Mouse (Mus musculus): ENCODE measurements around the gene Hist1h3a.

The Hist1h3a gene

DNA sequence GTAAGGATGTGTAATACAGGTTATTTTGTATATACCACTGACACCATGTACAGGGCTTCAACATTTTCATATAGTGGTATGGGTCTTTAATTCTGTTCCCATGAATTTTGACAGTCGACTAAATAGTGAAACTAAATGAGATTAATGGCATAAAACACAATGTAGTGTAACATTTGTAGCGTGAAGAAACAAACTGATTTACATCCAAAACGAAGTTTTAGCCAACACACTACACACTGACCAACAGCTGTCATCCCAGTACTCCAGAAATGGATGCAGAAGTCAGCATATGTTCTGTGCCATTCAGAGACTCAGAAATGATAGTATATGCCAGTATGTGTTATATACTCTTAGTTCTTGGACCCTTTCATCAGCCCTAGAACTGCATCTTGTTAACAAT is 4.3 kb downstream of the Hist1h3a start:
- no peak for DNase-seq

GRCm38 (mm10) chr13:23757211-23757773 is 4.9 kb downstream of the Hist1h3a start:
- peak; percentile 46 for DNase-seq

DNA sequence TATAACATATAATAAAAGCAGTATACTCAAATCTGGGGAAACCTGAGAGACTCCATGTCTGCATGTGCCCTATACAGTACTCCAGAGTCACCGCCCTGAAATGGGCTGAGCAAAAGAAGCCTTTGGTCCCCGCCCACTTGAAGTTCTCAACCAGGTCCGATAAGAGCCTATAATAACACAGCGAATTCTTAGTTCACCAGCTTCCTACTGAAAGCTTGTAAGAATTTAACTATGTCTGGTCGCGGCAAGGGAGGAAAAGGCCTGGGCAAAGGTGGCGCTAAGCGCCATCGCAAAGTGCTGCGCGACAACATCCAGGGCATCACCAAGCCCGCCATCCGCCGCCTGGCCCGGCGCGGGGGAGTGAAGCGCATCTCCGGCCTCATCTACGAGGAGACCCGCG is 5.4 kb downstream of the Hist1h3a start, which contains the start of gene Hist1h4b:
Hist1h4b (plus strand) TSS at position 224 of the 400 bp plus-strand sequence.
- peak; percentile 89 for DNase-seq

- no peak for DNase-seq
Measured at GRCm38 (mm10) chr13:23755000-23755399, 7.2 kb downstream of the Hist1h3a start.

GRCm38 (mm10) chr13:23753314-23754078 is 8.7 kb downstream of the Hist1h3a start:
- DNase-seq: no peak

DNA sequence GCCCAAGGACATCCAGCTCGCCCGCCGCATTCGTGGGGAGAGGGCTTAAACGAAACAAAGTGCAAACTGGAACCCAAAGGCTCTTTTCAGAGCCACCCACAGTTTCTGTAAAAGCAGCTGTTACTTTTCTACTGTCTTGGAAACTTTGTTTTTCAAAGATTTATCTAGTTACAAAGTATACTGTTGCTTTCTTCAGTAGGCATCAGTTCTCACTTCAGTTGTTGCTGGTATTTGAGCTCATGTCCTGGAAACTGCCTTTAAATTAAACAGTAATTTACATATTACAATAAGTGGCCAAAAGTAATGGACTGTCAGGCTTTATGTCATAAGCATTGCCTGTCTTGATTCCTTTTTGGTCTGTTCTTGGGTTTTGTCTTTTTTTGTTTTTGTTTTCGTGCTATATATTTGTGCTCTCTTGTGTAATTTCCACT is 9.4 kb downstream of the Hist1h3a start:
- DNase-seq: peak; percentile 38

DNA sequence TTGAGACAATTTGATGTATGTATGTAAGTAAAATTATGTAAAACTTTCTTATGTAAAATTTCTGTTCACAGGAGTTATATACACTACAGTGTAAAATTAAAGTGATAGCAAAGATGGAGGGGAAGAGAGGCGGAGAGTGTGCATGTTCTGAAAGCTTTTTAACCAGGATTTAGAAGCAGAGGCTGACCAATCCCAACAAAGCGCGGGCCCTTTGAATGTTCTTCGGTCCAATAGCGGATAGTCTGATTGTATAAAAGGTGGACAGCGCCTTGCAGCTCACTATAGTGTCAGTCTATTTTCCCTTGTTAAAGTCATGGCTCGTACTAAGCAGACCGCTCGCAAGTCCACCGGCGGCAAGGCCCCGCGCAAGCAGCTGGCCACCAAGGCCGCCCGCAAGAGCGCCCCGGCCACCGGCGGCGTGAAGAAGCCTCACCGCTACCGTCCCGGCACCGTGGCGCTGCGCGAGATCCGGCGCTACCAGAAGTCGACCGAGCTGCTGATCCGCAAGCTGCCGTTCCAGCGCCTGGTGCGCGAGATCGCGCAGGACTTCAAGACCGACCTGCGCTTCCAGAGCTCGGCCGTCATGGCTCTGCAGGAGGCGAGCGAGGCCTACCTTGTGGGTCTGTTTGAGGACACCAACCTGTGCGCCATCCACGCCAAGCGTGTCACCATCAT is 10.0 kb downstream of the Hist1h3a start, which contains the start of gene Hist1h3b:
Hist1h3b (plus strand) TSS at position 201 of the 675 bp plus-strand sequence.
- DNase-seq: peak; percentile 93

- peak; percentile 19 for DNase-seq
Measured at GRCm38 (mm10) chr13:23751478-23751956, 10.7 kb downstream of the Hist1h3a start.

GRCm38 (mm10) chr13:23750839-23751477 is 11.2 kb downstream of the Hist1h3a start, which contains the start of gene Hist1h2ab:
Hist1h2ab (plus strand) TSS chr13:23751126.
- DNase-seq: peak; percentile 73

GRCm38 (mm10) chr13:23749563-23750121 is 12.5 kb downstream of the Hist1h3a start:
- no peak for DNase-seq

DNA sequence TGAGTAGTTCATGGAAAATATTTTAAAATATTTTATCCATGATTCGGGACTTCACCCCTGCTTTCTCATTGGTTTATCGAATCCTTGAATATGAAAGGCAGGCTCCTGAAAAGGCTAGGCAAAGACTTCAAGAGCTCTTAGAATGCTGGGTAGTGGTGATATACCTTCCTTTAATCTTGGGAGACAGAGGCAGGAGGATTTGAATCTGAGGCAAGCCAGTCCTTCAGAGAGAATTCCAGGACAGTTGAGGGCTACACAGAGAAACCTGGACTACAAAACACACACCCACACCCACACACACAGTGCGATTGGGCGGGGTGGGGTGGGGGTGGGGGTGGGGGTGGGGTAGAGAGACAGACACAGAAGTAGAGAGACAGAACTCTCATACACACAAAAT is 14.3 kb downstream of the Hist1h3a start:
- no peak for DNase-seq

DNA sequence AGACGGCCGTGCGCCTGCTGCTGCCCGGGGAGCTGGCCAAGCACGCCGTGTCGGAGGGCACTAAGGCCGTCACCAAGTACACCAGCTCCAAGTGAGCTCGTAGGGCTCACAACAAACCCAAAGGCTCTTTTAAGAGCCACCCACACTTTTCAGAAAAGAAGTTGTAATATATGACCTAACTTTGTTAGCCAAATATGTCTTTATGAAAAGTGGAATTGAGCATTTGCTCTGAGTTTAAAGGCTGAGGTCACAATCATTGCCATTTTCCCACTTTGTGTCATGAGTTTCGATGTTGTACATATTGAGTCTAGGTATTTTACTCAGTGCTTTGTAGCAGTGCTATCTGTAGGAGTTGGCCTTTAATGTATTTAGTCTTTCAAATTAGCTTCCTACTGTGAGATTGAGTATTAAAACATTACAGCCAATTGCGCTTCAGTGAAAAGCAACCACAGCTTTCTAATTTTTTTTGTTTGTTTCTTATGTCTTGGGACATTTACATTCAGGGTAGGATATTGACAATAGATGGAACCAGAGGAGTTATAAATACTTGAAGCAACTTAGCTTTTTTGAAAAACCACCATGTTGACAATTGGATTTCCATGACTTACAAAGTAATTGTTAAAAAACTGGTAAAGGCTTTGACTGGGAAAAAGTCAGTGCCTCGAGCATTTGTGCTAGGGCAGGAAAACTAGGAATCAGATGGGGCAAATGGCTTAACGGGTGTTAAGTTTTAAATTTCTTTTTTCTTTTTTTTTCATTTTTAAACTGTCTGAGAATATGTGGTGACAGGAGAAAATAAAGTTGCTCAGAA is 14.9 kb downstream of the Hist1h3a start:
- no peak for DNase-seq

DNA sequence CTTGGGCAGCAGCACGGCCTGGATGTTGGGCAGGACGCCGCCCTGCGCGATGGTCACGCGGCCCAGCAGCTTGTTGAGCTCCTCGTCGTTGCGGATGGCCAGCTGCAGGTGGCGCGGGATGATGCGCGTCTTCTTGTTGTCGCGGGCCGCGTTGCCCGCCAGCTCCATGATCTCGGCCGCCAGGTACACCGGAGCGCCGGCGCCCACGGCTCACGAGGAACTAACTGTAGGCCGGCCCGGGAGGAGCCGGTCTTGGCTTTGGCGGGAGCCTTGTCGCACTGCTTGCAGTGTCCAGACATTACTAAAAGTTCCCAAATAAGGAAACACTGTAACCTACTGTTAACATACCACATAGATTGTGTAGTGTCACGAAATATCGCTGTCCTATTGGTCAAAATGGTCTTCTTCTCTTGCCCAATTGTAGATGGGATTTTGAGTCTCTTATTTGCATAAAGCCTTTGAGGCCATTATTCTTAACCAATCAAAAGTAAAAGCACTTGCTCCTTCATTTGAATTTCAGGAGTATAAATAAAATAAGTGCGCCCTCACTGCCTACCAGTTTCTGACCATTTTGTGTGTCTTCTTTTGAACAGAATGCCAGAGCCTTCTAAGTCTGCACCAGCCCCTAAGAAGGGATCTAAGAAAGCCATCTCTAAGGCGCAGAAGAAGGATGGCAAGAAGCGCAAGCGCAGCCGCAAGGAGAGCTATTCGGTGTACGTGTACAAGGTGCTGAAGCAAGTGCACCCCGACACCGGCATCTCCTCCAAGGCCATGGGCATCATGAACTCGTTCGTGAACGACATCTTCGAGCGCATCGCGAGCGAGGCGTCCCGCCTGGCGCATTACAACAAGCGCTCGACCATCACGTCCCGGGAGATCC is 15.7 kb downstream of the Hist1h3a start, which contains the start of gene Hist1h2bb:
Hist1h2bb (plus strand) TSS at position 534 of the 880 bp plus-strand sequence.
- DNase-seq: peak; percentile 74

GRCm38 (mm10) chr13:23745381-23746161 is 16.6 kb downstream of the Hist1h3a start, which contains the start of gene Hist1h3c:
Hist1h3c (minus strand) TSS chr13:23745602.
- peak; percentile 91 for DNase-seq

DNA sequence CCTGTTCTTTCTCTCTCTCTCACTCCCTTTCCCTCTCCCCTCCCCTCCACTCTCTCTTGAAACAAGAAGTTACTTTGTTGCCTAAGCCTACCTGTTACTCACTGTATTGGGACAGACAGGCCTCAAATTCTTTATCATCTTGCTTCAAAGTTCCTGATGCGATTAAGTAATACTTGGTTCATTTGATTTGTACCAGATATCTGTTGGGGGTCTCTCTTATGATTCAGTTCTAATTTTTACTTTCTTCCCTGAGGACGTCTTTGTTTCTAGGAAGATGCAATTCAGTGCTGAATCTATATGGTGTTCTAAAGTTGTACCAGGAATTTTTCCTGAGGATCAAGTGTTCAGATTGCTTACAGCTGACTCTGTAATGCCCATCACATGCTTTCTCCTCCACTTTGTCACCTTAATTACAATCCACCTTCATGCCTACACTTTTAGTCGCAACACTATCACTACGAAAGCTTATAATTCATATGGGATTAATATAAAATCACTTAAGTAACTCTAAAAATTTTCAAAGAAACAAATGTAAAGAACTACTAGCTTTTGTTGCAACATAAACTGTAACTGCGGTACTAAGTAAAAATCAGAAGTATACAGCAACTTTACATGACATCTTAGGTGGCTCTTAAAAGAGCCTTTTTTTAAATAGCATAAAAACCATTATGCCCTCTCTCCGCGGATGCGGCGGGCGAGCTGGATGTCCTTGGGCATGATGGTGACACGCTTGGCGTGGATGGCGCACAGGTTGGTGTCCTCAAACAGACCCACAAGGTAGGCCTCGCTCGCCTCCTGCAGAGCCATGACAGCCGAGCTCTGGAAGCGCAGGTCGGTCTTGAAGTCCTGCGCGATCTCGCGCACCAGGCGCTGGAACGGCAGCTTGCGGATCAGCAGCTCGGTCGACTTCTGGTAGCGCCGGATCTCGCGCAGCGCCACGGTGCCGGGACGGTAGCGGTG is 17.5 kb downstream of the Hist1h3a start:
- DNase-seq: peak; percentile 32

- no peak for DNase-seq
Measured at GRCm38 (mm10) chr13:23743963-23744362, 18.2 kb downstream of the Hist1h3a start.

GRCm38 (mm10) chr13:23743215-23743614 is 19.0 kb downstream of the Hist1h3a start:
- no peak for DNase-seq

DNA sequence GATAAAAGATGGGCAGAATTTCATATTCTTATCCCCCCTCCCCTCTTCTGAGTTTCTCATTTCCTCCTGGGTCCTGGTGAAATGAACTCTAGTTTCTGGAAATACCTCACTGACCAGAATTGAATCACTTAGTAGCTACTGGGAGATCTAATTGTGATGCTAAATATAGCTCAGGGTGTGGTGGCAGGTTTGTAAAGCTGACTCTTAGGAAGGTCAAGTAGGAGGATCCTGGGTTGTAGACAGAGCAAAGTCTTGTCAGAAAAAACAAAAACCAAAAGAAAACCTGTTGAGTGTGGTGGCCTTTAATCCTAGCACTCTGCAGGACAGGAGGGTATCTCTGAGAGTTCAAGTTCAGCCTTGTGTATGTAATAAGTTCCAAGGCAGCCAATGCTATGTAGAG is 20.2 kb downstream of the Hist1h3a start:
- DNase-seq: no peak

Data from thymus, postnatal 4 days (tissue).